Mouse (Mus musculus) layer of hippocampus, postnatal 36 days (tissue): Measurements from ENCODE around the gene Cenpo. TPM values are rescaled to one million over a fixed set of nuclear protein-coding genes. Genes with fewer than 3 reads are reported as not detected.
"Not testable (repeated sequence)": the region's sequence is repeated elsewhere in the genome, so short reads cannot be mapped to it uniquely, and the experiment has no call there.

Source experiments
- DNase-seq, 2 experiments: peaks; one replicate each; pipeline ENCODE4 v3.0.0; 2022
- total RNA-seq, 2 experiments: library from RNA; stranded (reverse); gene quantifications; 2 replicates each; pipeline ENCODE4 v1.2.3; 2021

The Cenpo gene
- 1 to 10 TPM; 4.1 to 4.3 TPM for total RNA-seq

DNA sequence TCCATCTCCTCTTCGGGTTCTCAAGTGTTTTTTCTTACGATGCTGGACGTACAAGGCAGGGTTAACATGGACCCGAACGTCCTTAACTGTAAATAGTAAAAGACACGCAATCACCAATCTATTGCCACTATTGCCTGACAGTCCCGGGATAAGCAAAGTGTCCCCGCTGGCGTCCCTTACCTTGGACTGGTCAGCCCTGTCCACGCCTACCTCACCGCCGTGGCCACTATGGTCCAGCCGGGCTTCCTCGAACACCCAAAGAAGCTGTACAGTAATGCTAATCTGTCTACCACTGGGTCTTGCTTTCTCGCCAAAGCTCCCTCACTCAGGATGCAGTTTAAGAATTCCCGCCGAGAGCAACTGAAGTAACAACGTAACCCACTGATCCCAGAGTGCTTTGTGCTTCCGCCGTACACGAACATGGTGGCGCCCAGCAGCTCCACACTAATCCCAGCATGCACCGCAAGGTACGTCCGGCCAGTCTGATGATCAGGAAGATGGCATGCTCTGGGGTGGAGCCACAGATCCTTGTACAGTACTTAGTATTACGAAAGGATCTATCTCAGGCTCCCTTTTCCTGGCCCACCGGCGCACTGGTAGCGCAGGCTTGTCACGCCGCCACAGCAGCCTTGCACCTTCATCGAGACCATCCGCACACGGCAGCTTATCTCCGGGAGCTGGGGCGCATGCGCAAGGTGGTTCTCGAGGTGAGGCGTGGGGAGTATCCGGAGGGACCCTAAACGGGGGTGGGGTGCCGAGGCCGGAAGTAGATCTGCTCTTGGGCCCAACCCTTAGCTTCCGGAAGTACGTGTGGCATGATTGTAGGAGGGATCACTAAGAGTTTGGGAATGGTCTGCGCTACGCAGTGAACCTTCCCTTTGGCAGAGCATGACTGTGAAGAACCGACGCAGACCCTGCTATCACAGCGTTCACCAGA, at the start of gene Cenpo, which contains the start of gene Ptrhd1:
TSS of gene Cenpo (minus strand) at position 723 of the 937 bp plus-strand sequence.
TSS of gene Ptrhd1 (plus strand) at position 456 of the 937 bp plus-strand sequence.
- peak; percentile 97 to 98 for DNase-seq

DNA sequence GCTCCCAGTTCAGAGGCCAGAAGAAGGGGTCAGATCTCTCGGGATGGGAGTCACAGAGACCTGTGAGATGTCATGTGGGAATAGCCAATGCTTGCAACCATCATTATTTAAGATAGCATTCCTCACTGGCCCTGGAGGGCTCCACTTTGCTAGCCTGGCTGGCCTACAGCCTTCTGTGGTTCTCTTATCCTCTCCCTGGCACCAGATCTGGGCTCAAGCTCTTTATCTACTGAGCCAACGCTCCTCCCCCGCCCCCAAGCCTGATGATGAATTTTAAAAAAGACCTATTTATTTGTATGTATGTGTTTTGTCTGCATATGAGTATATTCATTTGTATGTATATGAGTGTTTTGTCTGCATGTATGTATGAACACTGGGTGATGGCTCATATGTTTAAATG, 45.8 kb upstream of the Cenpo start:
- DNase-seq, result no peak

DNA sequence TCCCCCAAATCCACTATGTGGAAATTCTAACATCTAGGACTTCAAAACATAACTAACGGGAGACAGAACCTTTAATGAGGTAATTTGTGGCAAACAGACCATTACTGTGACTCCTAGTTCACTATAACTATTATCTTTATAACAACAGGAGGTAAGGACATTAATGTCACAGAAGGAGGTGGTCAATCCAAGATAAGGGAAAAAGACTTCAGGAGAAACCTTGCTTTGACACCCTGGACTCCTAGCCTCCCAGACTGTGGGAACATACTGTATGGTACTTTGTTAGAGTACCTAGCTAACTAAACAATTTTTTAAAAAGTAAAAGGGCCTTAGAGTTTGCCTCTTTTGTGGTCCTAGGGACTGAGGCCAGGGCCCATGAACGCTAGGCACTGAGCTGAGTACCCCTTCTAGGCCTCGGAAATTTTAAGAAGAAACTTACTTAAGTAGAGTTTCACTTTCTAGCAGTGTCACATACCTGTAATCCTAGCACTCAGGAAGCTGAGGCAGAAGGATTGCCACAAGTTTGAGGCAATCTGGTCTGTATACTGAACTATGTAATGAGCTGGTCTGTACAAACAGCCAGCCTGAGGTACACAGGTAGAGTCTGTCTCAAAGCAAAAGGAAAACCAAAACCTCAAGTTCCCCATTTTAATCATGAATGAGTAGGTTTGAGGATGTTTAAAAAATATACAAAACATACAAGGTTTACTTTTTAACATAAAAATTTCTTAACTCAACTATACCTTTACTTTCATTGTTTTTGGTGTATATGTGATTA, 45.1 kb upstream of the Cenpo start:
- no peak for DNase-seq

DNA sequence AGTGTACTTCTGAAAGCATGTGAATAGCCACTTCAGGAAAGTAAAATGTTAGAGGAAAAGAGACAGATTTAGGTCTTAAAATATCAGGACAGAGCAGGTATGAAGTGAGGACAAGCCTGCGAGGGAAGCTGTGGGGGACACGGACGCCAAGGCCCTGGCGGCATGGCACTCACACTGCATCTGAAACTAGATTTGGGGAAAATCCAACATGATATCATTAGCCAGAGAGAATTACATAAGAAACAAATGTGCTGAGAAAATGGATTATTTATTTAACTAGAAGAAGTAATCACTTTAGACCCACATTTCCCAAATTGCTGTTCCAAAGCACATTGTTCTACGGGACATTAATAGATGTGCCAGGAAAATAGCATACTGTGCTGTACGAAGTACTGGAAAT, 37.0 kb upstream of the Cenpo start:
- DNase-seq, result no peak

DNA sequence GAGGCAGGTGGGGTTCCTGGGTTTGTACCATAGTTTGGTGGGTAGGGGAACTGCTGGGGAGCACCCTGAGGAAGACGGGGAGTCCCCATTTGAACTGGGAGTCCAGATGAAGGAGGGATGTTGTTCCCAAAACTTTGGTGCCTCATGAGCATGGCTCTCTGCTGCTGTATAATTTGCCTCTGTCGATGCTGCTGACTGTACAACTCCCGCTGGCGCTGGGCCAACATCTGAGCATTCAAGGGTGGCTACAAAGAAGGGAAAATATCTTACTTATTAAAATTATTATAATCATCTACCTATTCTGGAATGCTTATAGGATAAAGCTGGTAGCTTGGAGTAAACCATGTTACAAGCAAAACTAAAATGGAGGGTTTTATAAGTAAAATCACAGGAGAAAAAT, 33.7 kb upstream of the Cenpo start:
- DNase-seq, result no peak

DNA sequence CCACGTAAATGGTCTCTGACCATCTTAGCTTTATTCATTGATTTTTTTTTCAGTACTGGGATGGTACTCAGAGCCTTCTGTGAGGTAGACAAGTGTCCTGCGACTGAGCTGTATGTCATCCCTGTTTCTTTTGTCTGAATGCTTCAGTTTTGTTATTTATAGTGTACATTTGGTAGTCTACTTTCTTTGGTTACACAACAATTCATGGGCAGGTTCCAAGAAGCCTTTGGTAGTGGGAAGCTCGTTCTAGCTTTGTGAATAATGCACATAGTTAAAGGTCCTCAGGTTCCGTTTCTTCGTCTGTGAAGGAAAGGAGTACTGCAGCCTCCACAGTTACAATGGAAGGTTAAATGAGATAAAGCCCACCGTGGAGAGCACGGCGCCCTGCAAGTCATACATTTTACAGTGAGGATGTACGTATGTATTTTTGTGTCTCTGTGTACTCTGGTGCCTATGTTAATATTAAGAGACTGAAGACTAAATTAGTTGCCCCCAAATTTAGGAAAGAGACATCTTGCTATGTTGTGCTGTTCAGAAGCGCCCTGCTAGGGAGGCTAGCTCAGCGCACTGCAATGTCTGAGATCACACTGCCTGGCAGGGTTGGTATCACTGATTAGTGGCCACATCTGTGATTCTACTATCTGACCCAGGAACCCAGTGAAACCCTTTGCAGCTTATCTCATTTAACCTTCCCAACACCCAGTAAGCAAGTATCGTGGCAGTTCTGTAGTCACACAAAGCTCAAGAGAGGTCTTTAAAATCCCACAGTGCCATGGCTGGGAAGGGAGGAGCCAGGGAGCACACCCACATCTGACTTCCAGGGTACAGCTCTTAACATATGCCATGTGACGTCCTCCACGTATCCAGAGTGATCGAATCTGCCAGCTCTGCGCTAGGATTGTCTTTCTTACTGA, 18.9 kb upstream of the Cenpo start:
- no peak for DNase-seq

DNA sequence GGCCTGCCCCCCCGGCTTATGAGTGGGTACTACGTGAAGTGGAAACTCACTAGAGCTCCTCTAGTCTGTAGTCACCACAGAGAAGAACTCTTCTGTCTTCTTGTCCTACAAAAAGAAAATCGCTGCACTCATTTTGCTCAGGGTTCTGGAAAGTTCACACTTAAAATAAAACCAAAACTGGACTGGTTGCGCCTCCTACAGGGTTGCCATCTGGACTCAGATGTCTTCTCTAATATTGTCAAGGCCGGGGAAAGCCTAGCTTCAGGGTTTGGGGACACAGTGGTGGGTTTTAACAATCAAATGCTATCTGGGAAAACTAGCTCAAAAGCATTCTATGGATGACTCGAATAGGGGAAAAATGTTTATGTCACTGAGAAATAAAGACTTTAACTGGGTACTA, 15.7 kb upstream of the Cenpo start:
- DNase-seq, result no peak

DNA sequence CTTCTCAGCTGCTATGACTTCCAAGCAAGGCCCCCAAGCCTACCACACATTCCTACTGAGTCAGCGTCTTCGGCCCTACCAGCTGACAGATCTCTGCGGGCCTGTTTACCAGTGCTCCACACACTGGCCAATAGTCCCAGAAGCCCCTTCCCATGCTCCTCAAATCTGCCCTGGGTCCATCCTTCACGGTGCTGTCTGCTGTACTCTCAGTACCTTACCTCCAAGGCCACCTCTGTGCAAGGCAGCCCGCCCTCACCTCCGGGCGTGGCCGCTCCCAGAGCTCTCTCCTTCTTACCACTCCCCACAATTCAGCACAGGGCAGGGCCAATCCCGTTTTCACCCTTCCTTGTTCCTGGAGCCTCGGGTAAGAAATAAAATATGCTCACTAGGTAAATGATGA, 11.6 kb upstream of the Cenpo start:
- no peak for DNase-seq

DNA sequence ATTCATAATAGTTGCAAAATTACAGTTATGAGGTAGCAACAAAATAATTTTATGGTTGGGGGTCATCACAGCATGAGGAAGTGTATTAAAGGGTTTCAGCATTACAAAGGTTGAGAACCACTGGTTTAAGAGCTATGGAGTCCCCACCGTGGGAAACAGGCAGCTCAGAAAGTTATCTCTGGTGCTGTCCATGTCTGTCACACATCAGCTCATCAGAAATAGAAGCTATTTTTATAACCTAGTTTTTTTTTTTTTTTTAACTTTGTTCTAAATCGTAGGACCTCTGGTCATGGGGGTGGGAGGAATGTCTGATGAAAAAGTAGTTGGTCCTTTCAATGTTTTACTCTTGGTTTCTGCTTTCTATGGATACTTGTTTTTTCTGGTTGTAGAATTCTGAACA, 9.7 kb upstream of the Cenpo start:
- DNase-seq, result no peak

DNA sequence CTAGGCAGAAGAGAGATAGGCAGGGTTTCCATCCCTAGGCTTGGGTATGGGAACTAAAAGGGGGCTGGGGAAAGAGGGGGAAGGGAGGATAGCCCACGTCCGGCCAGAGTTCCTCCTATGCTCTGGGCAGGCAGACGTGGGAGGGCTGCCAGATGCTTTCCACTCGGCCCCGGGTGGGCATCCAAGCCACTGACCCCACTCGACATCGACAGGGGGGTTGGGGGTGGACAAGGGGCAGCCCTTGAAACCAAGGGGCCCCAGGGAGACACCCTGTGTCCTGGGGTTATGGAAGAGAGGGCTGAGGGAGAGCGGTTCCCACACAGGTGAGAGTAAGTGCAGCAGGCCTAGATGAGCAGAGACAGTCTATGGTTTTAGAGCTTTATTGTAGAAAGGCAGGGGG, 6.2 kb upstream of the Cenpo start:
- DNase-seq, result not testable (repeated sequence)

DNA sequence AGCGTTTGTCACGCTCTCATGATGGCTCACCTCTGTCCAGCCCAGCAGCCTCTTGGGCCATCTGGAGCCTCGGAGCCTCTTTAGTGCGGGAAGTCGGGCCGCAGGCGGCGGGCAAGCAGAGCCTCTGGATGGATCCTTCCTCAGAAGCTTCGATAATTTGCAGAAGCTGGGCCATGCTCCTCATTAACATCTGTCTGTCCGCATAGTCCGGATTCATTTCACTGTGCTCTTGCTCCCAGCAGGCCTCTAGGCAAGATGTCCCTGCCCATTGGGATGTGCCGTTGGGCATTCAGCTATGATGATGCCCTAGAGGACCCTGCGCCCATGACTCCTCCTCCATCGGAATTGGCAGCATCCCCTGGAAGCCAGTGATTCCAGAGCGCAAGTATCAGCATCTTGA, 3.4 kb upstream of the Cenpo start:
- no peak for DNase-seq

DNA sequence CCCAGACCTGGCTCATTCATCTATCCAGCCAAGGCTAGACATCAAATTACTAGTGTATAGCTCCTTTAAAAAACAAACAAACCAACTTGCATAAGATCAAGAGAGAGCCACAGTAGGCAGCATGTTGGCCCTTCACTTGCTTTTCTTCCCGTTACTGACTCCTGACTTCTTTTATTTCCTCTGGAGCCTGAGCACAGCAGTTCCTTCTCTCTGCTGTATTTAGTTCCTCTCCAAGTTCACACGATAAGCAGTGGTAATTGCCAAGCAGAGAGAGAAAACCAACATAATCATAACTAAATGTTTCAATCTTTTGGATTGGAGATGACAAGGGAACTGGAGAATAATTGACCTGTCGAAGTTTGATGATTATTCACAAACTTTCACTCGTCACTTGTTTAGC, 1.3 kb downstream of the Cenpo start:
- DNase-seq, result no peak

DNA sequence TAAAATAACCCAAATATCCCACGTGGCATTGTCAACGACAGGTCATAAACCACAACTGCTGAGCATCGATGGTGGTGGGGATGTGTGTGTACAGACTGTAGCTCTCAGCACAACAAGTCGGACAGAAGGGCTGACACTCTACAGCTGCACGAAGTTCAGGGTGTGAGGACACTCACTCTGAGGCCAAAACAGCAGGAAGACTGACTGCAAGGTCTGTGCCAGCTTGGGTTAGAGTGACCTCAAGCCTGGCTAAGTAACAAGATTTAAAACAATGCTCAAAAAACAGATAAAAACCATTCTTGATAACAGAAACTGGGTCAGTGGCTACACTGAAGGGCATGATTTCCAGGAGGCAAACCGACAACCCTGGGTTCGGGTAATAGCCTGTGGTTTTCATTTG, 3.9 kb downstream of the Cenpo start:
- no peak for DNase-seq

DNA sequence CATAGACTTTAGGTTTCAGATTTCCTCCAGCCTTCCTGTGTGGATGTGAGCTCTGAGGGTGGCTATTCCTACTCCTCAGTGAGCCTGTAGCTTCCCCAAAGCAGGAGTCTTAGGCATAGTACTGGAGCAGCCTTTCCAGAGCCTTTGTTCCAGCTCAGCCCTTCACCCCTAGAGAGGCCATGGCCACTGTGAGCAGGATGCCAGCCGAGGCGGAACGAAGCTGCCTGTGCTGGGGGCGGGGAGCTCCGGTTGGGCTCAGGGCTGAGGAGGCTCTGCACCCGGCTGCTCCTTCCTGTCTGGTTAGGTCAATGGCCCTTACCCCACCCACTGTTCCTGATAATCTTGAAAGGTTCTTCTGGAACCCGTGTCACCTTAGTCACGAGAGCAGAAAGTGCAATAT, 21.2 kb downstream of the Cenpo start:
- no peak for DNase-seq

DNA sequence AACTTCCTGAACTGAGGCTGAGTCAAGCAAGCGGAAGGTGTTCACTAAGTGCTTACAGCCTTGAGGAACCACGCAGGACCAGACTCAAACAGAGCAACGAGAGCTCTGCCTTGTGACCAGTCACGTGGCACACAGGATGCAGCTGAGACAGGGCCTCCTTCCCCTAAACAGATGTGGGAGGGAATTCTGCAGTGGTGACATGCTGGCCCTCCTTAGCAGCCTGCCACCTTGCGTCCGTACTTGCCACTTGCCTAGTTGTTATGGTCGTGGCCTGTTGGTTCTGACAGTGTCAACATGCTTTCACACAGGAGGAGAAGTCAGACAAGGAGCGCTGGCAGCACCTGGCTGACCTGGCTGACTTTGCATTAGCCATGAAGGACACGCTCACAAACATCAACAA, 22.9 kb downstream of the Cenpo start:
- DNase-seq, result no peak

DNA sequence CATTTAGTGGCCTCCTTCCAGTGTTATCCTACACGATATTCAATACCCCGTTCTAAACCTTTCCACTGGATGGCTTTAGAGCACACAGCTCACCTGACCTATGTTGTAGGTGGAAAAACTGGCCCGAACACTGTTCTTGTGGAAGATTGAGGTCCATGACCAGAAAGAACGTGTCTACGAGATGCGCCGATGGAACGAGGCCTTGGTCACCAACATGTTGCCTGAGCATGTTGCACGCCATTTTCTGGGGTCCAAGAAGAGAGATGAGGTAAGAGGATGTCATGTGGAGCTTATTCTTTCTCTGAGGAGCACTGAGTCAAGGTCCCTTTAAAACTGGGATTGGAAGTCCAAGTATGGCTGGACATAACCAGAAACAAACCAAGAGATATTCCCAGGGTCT, 24.9 kb downstream of the Cenpo start:
- no peak for DNase-seq

DNA sequence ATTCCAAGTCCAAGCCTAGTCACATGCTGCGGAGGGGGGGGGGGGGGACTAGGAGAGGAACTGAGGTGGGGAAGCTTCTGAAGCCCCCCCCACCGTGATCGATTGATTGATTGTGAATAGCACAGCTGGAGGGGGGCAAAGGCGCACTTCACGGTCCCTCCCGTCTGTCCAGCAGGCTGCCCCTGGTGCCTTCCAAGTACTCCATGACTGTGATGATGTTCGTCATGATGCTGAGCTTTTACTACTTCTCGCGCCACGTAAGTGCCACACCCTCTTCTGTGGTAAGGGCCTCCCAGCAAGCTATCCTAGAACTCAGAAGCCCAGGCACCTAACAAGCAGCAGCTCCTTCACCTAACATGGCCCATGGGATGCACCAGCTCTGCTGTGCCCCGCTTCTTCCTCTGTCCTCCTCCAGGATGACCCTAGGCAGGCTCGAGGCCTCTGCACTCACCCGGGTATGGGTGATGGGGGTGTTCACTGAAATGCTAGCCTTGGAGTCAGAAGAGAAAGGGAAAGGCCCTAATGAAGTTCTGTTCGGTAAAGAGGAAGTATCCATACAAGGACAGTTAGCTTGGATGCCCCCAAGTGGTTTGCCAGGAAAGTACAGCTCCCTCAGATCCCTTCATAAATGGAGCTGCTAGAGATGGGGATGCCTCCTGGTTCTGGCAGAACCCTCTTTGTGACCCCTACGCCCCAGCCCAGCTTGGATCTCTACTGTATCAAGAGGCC, 25.5 kb downstream of the Cenpo start:
- peak; percentile 45 to 48 for DNase-seq

DNA sequence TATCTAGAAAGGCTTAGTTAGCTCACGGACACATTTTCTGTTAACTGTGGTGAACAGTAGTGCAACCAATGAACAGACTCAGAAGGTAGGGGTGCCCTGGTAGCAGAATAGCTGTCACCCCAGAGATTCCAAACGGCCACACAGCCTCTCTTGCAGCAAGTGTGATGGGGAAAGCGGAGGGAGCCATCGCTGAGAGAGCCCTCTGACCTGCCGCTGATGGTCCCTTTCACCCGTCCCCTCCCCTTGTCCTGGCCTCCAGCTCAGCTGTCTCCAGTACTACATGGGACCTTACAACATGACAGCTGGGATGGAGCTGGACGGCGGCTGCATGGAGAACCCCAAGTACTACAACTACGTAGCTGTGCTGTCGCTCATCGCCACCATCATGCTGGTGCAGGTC, 28.0 kb downstream of the Cenpo start:
- DNase-seq, result no peak

DNA sequence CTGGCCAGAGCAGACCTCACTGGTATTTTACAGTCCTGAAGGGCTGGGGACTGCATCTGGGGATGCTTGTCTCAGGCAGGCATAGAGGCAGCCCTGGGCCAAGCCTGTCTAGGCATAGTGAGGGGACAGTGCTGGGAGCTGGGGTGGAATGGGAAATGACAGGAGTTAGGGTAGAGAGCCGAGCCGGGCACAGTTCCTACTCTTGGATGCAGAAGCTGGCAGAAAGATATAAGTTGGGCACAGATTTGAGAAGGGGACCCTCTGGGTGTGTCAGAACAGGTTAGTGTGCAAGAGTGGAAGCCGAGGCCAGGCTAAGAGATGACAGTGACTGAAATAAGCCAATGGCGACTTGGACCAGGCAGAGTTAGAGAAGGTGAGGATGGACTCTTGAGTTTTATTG, 31.9 kb downstream of the Cenpo start:
- DNase-seq, result no peak

DNA sequence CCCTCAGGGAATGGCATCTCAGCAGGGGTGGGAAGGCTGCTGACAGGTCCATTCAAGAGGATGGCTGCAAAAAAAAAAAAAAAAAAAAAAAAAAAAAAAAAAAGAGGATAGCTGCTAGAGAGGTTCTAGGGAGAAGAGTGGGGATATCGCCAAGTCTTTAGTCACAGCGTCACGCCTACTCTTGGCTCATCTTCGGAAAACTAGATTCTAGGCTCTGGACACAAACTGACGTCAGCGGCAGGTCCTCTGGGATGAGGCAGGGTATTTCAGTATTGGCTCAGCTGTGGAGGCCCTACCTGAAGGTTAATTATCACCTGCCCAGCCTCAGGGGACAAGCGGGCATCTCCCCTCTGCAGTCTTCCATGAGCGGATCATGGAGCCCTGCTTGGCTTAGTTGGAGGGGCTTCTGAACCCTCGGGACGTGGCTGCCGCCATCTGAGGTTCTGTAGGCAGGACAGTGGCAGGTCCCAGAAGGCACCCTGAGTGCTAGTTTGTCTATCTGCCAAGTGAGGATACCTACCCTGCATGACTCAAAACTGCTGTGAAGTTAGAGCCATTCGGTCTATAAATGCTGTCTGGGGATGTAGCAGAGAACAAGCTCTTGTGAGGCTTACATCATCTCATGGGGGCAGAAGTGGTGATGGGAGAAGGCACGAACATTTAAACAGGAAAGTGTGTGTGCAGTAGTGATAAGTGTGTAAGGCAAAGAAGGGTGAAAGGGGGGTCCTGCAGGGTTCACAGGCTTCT, 32.5 kb downstream of the Cenpo start:
- DNase-seq, result no peak

DNA sequence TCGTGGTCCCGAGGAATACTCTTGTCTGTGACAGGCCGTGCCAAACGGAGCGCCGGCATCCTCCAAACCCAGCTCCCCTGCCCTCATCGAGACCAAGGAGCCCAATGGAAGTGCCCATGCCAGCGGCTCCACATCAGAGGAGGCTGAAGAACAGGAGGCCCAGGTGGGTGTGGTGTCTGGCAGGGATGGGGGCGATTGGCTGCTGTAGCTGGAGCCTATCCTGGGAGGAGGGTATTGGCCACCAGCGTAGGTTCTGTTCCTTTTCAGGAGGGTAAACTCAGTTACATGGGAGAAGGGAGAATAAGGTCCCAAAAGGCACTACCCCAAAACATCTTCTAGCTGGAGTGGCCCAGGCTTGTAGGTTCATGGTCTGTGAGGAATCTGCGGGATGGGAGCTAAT, 34.8 kb downstream of the Cenpo start:
- DNase-seq, result no peak
